Mouse (Mus musculus) adrenal gland, adult 8-10 months (tissue): ENCODE measurements around the gene 2310039H08Rik. TPM values are rescaled to one million over a fixed set of nuclear protein-coding genes. Genes with fewer than 3 reads are reported as not detected.

Source experiments
- DNase-seq: peaks from one replicate; pipeline ENCODE4 v3.0.0; 2022
- total RNA-seq, 4 experiments: library from RNA; stranded (reverse); gene quantifications; 2 replicates each; pipeline ENCODE4 v1.2.4; 2022

2310039H08Rik gene
- 10 to 100 TPM; 53.9 to 87.1 (median 61.4) TPM for total RNA-seq

GRCm38 (mm10) chr17:46772404-46773277 is at the start of gene 2310039H08Rik:
2310039H08Rik (plus strand) TSS chr17:46772635.
- peak; percentile 79 for DNase-seq

- DNase-seq: no peak
Measured at GRCm38 (mm10) chr17:46724477-46725084, 47.9 kb upstream of the 2310039H08Rik start.

GRCm38 (mm10) chr17:46725273-46725672 is 47.2 kb upstream of the 2310039H08Rik start:
- DNase-seq: no peak

- DNase-seq: no peak
Measured at GRCm38 (mm10) chr17:46725731-46726645, 46.4 kb upstream of the 2310039H08Rik start.

- no peak for DNase-seq
Measured at GRCm38 (mm10) chr17:46727271-46727670, 45.2 kb upstream of the 2310039H08Rik start.

GRCm38 (mm10) chr17:46728021-46728420 is 44.4 kb upstream of the 2310039H08Rik start:
- DNase-seq: no peak

GRCm38 (mm10) chr17:46728496-46728895 is 43.9 kb upstream of the 2310039H08Rik start:
- no peak for DNase-seq

- DNase-seq: no peak
Measured at GRCm38 (mm10) chr17:46728904-46729318, 43.5 kb upstream of the 2310039H08Rik start, which contains the start of gene Gnmt. Gnmt (minus strand) TSS chr17:46729168.

- DNase-seq: no peak
Measured at GRCm38 (mm10) chr17:46734055-46734454, 38.4 kb upstream of the 2310039H08Rik start.

- DNase-seq: no peak
Measured at GRCm38 (mm10) chr17:46735287-46735686, 37.1 kb upstream of the 2310039H08Rik start.

- no peak for DNase-seq
Measured at GRCm38 (mm10) chr17:46736160-46736559, 36.3 kb upstream of the 2310039H08Rik start.

- DNase-seq: no peak
Measured at GRCm38 (mm10) chr17:46741305-46741704, 31.1 kb upstream of the 2310039H08Rik start.

GRCm38 (mm10) chr17:46742986-46743385 is 29.4 kb upstream of the 2310039H08Rik start:
- no peak for DNase-seq

- DNase-seq: no peak
Measured at GRCm38 (mm10) chr17:46745506-46745905, 26.9 kb upstream of the 2310039H08Rik start.

GRCm38 (mm10) chr17:46747234-46747633 is 25.2 kb upstream of the 2310039H08Rik start:
- DNase-seq: no peak

GRCm38 (mm10) chr17:46747806-46748205 is 24.6 kb upstream of the 2310039H08Rik start:
- no peak for DNase-seq

GRCm38 (mm10) chr17:46749282-46749681 is 23.2 kb upstream of the 2310039H08Rik start:
- no peak for DNase-seq

GRCm38 (mm10) chr17:46750580-46750979 is 21.9 kb upstream of the 2310039H08Rik start:
- DNase-seq: no peak

GRCm38 (mm10) chr17:46751056-46751793 is 21.2 kb upstream of the 2310039H08Rik start:
- no peak for DNase-seq

- DNase-seq: peak; percentile 97
Measured at GRCm38 (mm10) chr17:46751794-46752556, 20.5 kb upstream of the 2310039H08Rik start, which contains the start of gene Cnpy3. Cnpy3 (minus strand) TSS chr17:46752214.

GRCm38 (mm10) chr17:46758753-46759152 is 13.7 kb upstream of the 2310039H08Rik start:
- DNase-seq: no peak
